Mouse (Mus musculus) kidney, adult 2 months (tissue): ENCODE data around the gene Mamld1.

Experiments used
- CTCF ChIP-seq: fragments of 200-500 bp; conservative IDR thresholded peaks from 2 replicates; pipeline ENCODE4 v1.5.1; 2011; ENCODE audit warnings: low read depth, mild to moderate bottlenecking, control low read depth, low read length, moderate library complexity, mixed read lengths; ENCODE audit not compliant: insufficient read depth, insufficient read length
- POLR2A ChIP-seq: fragments of 200-500 bp; IDR thresholded peaks from one replicate; pipeline ENCODE4 v1.6.1; 2011; ENCODE audit warnings: low read depth, low read length, control low read depth

GRCm38 (mm10) chrX:71028007-71028406 is 22.0 kb upstream of the Mamld1 start:
- no peak for TF ChIP-seq CTCF
- no peak for TF ChIP-seq POLR2A
